Mouse (Mus musculus) adrenal gland, adult 18-20 months (tissue): ENCODE data around the gene Aqp7. TPM values are rescaled to one million over a fixed set of nuclear protein-coding genes. Genes with fewer than 3 reads are reported as not detected.

Experiments used
- DNase-seq, 2 experiments: peaks; one replicate each; pipeline ENCODE4 v3.0.0; 2021 to 2022; ENCODE audit warnings: low spot score in 2 of 2
- microRNA-seq, 2 experiments: library from miRNA; unstranded; fragments of <30 nt; microRNA quantifications; one replicate each; pipeline ENCODE4 v1.2.0; 2021; ENCODE audit warnings: borderline number of aligned reads in 2 of 2
- total RNA-seq, 2 experiments: library from RNA; stranded (reverse); gene quantifications; 1 replicate in 1 of 2; 2 replicates in 1 of 2; pipeline ENCODE4 v1.2.3; 2021

The Aqp7 gene
- total RNA-seq, 2 experiments from 2014 or later: 13.6 to 55.8 TPM

DNA sequence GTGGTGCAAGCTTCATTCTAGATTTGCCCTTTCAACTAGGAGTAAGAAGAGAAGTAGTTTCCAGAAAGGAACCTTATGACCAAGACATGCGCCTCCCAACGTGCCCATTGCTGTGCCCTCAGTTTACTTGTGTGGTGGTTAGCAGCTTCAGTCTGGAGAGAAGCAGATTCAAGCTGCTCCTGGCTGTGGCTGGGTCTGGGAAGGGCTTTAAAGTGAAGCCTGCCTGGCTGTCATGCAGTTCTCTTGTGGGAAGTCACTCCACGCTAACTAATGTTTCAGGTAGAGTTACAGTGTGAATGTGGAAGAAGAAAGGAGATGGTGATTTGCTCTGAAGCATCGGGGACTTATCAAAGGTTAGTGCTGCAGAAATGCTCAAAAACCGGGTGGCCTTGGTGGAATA lies 32.1 kb downstream of the Aqp7 start:
- no peak for DNase-seq

DNA sequence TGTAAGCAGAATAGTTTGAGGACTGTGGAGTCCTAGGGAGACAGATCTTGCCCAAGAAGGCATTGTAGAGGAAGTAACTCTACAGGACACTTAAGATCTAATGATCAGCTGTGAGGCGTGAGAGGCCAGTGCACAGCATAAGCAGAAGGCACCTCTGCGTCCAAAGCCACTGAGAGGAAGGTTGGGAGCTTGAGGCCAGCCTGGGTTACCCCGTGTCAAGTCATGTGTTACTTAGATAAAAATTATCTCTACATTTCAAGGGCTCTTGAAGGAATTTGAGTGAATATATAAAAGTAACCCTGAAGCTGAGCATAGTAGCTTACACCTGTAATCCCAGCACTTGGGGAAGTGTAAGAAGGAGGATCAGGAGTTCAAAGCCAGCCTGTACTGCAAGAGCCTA lies 34.6 kb downstream of the Aqp7 start:
- DNase-seq: no peak

DNA sequence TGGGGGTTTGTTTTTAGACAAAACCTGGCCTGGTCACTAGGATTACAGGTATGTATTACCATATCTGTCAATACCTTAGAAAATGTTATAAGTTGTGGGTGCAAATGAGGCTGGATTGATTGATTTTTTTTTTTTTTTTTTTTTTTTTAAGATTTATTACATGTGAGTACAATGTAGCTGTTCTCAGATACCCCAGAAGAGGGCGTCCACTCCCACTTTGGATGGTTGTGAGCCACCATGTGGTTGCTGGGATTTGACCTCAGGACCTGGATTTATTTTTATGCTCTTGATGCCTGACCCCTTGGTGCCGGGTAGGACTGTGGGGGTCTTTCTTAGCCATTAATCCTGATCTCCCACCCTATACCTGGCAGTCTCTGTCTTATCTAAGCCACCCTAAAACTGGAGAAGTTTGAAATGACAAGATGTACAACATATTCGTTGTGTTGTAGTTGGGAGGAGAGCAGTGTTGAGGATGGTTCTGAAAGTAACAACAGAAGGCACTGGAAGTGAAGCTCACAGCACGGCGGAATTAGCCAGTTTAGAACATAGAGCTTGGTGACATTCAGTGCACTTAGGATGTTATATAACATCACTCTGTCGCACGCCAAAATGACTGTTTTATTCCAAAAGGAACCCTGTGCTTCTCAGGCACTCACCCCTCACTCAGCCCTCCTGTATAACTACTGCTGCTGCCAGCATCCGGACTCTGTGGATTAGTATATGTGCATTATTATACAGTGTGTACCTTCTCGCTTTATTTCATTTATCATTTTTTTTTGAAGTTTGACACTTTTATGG lies 46.9 kb downstream of the Aqp7 start:
- DNase-seq: no peak

DNA sequence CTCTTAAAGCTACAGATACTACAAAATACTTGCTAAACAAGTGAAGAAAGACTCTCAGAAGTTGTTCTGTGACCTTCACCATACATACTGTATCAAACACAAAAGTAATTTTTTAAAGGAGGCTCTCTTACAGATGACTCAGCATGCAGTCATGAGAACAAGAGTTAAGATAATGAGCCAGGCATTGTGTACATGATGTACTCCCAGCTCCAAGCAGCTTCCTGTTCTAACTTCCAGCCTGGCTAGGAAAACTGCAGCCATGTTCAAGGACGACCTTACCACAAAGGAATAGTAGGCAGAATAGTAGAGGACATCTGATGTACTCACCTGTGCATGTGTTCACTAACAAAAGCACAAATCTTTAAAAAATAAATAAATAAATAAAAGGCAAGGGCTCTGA lies 47.7 kb downstream of the Aqp7 start:
- no peak for DNase-seq

DNA sequence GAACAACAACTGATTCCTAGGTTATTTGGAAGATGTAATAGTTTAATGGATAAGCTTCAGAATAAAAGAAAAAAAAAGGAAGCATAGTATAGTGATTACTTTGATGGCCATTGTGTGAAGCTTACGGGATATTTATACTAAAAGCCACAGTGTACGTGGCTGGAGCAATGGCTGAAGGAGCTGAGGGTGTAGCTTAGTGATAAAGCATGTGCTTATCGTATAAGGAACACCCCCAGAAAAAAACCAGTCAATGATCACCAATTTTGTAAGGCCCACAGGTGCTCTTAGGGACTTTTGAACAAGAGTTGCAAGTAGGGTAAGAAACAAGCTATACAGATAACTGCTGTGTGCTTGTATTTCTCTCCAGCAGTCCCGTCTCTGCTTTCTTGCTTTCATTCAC lies 50.0 kb downstream of the Aqp7 start:
- DNase-seq: no peak

DNA sequence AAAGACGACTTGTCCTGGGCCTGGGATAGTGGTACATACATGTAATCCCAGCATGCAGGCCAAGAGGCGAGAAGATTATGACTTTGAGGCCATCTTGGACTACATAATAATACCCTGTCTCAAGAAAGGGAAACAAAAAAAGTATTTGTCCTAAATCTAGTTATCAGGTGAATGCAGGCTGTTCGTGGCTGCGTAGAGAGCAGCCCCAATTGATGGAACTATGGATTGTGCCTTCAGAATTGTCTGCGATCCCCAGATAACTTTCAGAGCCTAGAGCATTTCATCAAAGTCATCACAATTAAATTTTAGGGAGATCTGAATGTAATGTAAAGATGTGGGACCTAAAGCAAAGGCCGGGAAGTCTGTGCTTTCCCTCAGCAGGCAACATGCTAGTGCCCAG lies 51.6 kb downstream of the Aqp7 start:
- no peak for DNase-seq

DNA sequence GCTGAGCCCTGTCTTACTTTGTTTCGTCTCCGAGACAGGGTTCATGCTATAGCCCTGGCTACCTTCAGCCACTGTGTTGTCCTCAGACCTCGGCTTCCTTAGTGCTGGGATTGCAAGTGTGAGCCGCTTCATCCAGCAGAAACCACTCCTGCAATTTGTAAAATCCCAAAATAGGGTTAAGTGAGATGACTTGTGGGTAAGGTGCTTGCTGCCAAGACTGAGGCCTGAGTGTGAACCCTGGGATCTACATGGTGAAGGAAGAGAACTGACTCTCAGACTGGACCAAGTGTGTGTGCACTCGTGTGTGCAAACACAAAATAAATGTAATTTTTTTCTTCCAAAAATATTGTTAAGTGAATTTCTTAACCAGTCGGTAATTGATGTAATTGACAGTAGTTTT lies 58.3 kb downstream of the Aqp7 start:
- no peak for DNase-seq

DNA sequence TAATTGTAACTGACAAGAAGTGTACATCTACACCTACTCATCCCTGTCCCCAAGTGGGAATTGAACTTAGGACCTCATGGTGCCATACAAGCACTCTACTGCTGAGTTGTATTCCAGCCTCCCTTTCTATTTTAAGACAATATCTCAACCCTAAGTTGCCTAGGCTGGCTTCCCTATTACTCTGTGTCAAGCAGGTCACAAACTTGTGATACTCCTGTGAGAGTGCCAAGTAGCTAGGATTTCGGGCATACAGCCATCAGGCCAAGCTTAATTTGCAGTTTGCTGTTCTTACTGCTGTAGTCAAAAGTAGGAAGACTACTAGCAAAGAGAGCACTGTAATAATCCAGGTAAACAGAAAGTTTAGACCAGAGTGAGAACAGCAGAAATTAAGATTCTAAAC lies 64.3 kb downstream of the Aqp7 start:
- DNase-seq: no peak

Small RNAs within 50 kb of the gene (microRNA-seq; reads per million reads assigned to microRNA genes)
- gene Mir3094: 0.47 to 0.61 reads per million in 2 experiments

Other genes starting within 250 kb of the Aqp7 start
- 10 to 100 TPM; 53.1 to 62.5 TPM for gene B4galt1, start 194.1 kb downstream of the Aqp7 start, total RNA-seq
- gene Spink4, start 128.1 kb downstream of the Aqp7 start, total RNA-seq: 100 to 1,000 TPM in 1 of 2 experiments, not detected in 1; 120 TPM
- gene Bag1, start 99.8 kb downstream of the Aqp7 start, total RNA-seq: 100 to 1,000 TPM; 306 to 371 TPM
- 100 to 1,000 TPM in 1 of 2 experiments, 10 to 100 TPM in 1; 95.1 to 114 TPM for gene Chmp5, start 99.7 kb downstream of the Aqp7 start, total RNA-seq
- 10 to 100 TPM; 96.3 to 97.4 TPM for gene Nfx1, start 77.2 kb downstream of the Aqp7 start, total RNA-seq
- not detected for gene Aqp3, start 50.0 kb upstream of the Aqp7 start, total RNA-seq
- 10 to 100 TPM; 50.0 to 59.8 TPM for gene Nol6, start 76.3 kb upstream of the Aqp7 start, total RNA-seq
- gene Ube2r2, start 87.6 kb upstream of the Aqp7 start, total RNA-seq: 10 to 100 TPM; 82.4 to 98.4 TPM
- 10 to 100 TPM; 35.4 to 36.2 TPM for gene Ubap2, start 227.0 kb upstream of the Aqp7 start, total RNA-seq